Mouse (Mus musculus): ENCODE data around the gene Ylpm1. TPM values are rescaled to one million over a fixed set of nuclear protein-coding genes. Genes with fewer than 3 reads are reported as not detected.

Gene Ylpm1
- polyA plus RNA-seq, 2 experiments = 8.3 to 9.8 TPM

DNA sequence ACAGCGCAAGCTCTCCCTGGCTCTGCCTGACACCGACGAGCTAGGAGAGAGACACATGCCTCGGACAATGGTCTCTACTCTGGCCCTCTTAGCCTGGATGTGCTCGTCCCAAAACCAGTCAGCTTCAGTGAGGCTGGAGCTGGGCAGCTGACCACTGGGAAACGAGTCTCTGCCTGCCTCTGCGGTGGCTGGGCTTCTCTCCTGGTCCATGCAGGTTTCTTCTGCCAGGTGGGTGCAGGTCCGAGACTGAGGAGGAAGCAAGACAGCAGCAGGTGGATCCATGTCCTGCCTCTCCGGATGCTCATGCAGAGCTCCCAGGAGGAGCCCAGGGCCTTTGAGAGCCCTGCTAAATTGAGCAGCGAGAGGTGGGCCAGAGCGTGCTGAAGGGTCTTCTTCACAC lies 99.0 kb downstream of the Ylpm1 start:
- H3K9me3 ChIP-seq (ENCODE audit: control insufficient read depth, low read length) = no peaks in the 10 kb centered on the region
- H3K4me3 ChIP-seq (ENCODE audit: insufficient read depth in 1 of 2, low read depth in 2 of 2, low read length in 2 of 2) = no peak overlapping the region
- TF ChIP-seq EP300 (IDR thresholded peaks at IDR 0.05; ENCODE audit: low read depth) (no peak), CTCF (IDR thresholded peaks at IDR 0.05; ENCODE audit: low read depth) (no peak)
- no peak overlapping the region for H3K4me2 ChIP-seq (ENCODE audit: low read depth)
- ATAC-seq (ENCODE audit: insufficient read depth) (no peak), DNase-seq (ENCODE audit: low read depth in 3 of 3, low spot score in 3 of 3) (no peak)
- H3K27me3 ChIP-seq (ENCODE audit: control insufficient read depth, insufficient read depth, low read length) = no peaks in the 10 kb centered on the region
- no peak overlapping the region for H3K9ac ChIP-seq (replicated peaks)
- H3K27ac ChIP-seq = no peak overlapping the region
- H3K4me1 ChIP-seq (replicated peaks; ENCODE audit: control insufficient read depth in 2 of 2, insufficient read depth in 2 of 2, low read length in 1 of 2) = peaks cover 4 to 17% of the 10 kb centered on the region in 2 experiments; a peak in 2 of 4 replicates
- WGBS (ENCODE audit: insufficient replicate concordance) = 82% methylated on average over 11 of the region's 11 CpGs
- H3K36me3 ChIP-seq (replicated peaks; ENCODE audit: control insufficient read depth, insufficient read depth, low read depth) = no peaks in the 10 kb centered on the region

DNA sequence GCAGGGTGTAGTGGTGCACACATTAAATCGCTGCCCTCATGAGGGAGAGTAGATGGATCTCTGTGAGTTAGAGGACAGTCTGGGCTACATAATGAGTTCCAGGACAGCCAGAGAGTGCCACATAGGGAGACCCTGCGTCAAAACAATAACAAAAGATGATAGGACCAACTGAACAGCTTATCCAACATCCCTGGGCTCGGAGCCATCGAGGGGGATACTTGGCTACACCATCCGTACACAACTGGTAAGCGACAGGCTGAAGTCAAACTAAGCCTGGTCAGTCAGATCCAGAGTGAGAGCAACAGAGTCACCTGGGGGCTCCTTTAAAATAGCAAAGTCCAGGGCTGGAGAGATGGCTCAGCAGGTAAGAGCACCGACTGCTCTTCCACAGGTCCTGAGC lies 99.7 kb downstream of the Ylpm1 start:
- no peak for TF ChIP-seq CTCF (IDR thresholded peaks at IDR 0.05; ENCODE audit: low read depth)
- no peak for TF ChIP-seq EP300 (IDR thresholded peaks at IDR 0.05; ENCODE audit: low read depth)
- DNase-seq (ENCODE audit: low read depth in 3 of 3, low spot score in 3 of 3) = no peak

DNA sequence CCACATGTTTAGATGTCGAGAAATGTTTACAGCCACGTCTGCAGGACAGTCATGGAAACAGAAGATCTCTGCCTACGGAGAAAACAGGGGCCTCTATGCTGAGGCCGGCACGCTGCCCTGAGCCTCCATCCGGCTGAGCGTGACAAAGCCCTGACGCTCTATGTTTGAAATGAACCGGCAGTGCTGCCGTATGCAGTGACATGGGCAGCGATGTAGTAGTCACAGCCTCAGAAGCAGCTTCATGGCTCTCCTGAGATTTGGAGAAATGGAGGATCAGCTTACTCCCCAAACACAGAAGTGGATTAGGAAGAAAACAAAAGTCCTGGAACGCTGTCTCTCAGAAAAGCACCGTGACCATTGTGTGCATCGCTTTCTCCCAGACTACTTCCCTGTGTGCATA lies 104.9 kb downstream of the Ylpm1 start:
- TF ChIP-seq EP300 (IDR thresholded peaks at IDR 0.05; ENCODE audit: low read depth) (no peak), CTCF (IDR thresholded peaks at IDR 0.05; ENCODE audit: low read depth) (no peak)
- no peak for DNase-seq (ENCODE audit: low read depth in 3 of 3, low spot score in 3 of 3)
- ATAC-seq (ENCODE audit: insufficient read depth) = no peak
- Histone ChIP-seq H3K36me3 (replicated peaks; ENCODE audit: control insufficient read depth, insufficient read depth, low read depth) (no peaks in the 10 kb centered on the region), H3K4me2 (ENCODE audit: low read depth) (no peak overlapping the region), H3K9ac (replicated peaks) (no peak overlapping the region), H3K4me3 (ENCODE audit: insufficient read depth in 1 of 2, low read depth in 2 of 2, low read length in 2 of 2) (no peak overlapping the region), H3K27me3 (ENCODE audit: control insufficient read depth, insufficient read depth, low read length) (no peaks in the 10 kb centered on the region), H3K27ac (no peak overlapping the region), H3K9me3 (ENCODE audit: control insufficient read depth, low read length) (no peaks in the 10 kb centered on the region), H3K4me1 (replicated peaks; ENCODE audit: control insufficient read depth in 2 of 2, insufficient read depth in 2 of 2, low read length in 1 of 2) (peaks cover 0 to 5% of the 10 kb centered on the region in 2 experiments; a peak in 2 of 4 replicates)
- WGBS (ENCODE audit: insufficient replicate concordance) = 80% methylated on average over 14 of the region's 14 CpGs

More for the DNA sequence above, 99.7 kb downstream of the Ylpm1 start:
- peaks cover 3 to 12% of the 10 kb centered on the region in 2 experiments; a peak in 2 of 4 replicates for H3K4me1 ChIP-seq (replicated peaks; ENCODE audit: control insufficient read depth in 2 of 2, insufficient read depth in 2 of 2, low read length in 1 of 2)
- no peak overlapping the region for H3K9ac ChIP-seq (replicated peaks)
- no peaks in the 10 kb centered on the region for H3K36me3 ChIP-seq (replicated peaks; ENCODE audit: control insufficient read depth, insufficient read depth, low read depth)
- no peak overlapping the region for H3K27ac ChIP-seq
- no peak overlapping the region for H3K4me3 ChIP-seq (ENCODE audit: insufficient read depth in 1 of 2, low read depth in 2 of 2, low read length in 2 of 2)
- H3K9me3 ChIP-seq (ENCODE audit: control insufficient read depth, low read length) = no peaks in the 10 kb centered on the region
- ATAC-seq (ENCODE audit: insufficient read depth) = no peak
- H3K27me3 ChIP-seq (ENCODE audit: control insufficient read depth, insufficient read depth, low read length) = no peaks in the 10 kb centered on the region
- H3K4me2 ChIP-seq (ENCODE audit: low read depth) = no peak overlapping the region
- 80% methylated on average over 7 of the region's 7 CpGs for WGBS (ENCODE audit: insufficient replicate concordance)

- no peak overlapping the region for H3K27ac ChIP-seq
Observed at GRCm38 (mm10) chr12:85101521-85102106, 105.5 kb downstream of the Ylpm1 start.

GRCm38 (mm10) chr12:85103096-85103495 lies 107.0 kb downstream of the Ylpm1 start:
- no peaks in the 10 kb centered on the region for H3K36me3 ChIP-seq (replicated peaks; ENCODE audit: control insufficient read depth, insufficient read depth, low read depth)
- H3K9ac ChIP-seq (replicated peaks) = no peak overlapping the region
- no peaks in the 10 kb centered on the region for H3K9me3 ChIP-seq (ENCODE audit: control insufficient read depth, low read length)
- 68% methylated on average over 8 of the region's 8 CpGs for WGBS (ENCODE audit: insufficient replicate concordance)
- no peak overlapping the region for H3K4me3 ChIP-seq (ENCODE audit: insufficient read depth in 1 of 2, low read depth in 2 of 2, low read length in 2 of 2)
- DNase-seq (ENCODE audit: low read depth in 3 of 3, low spot score in 3 of 3) = no peak
- TF ChIP-seq EP300 (IDR thresholded peaks at IDR 0.05; ENCODE audit: low read depth) = no peak
- no peak for TF ChIP-seq CTCF (IDR thresholded peaks at IDR 0.05; ENCODE audit: low read depth)
- peaks cover 0 to 5% of the 10 kb centered on the region in 2 experiments; a peak in 1 of 4 replicates for H3K4me1 ChIP-seq (replicated peaks; ENCODE audit: control insufficient read depth in 2 of 2, insufficient read depth in 2 of 2, low read length in 1 of 2)
- ATAC-seq (ENCODE audit: insufficient read depth) = no peak
- H3K27ac ChIP-seq = no peak overlapping the region
- no peak overlapping the region for H3K4me2 ChIP-seq (ENCODE audit: low read depth)
- H3K27me3 ChIP-seq (ENCODE audit: control insufficient read depth, insufficient read depth, low read length) = no peaks in the 10 kb centered on the region

More at GRCm38 (mm10) chr12:85101521-85102106, 105.5 kb downstream of the Ylpm1 start:
- DNase-seq (ENCODE audit: low read depth in 3 of 3, low spot score in 3 of 3) = no peak
- no peaks in the 10 kb centered on the region for H3K9me3 ChIP-seq (ENCODE audit: control insufficient read depth, low read length)
- no peaks in the 10 kb centered on the region for H3K27me3 ChIP-seq (ENCODE audit: control insufficient read depth, insufficient read depth, low read length)
- TF ChIP-seq EP300 (IDR thresholded peaks at IDR 0.05; ENCODE audit: low read depth) (no peak), CTCF (IDR thresholded peaks at IDR 0.05; ENCODE audit: low read depth) (no peak)
- H3K4me3 ChIP-seq (ENCODE audit: insufficient read depth in 1 of 2, low read depth in 2 of 2, low read length in 2 of 2) = no peak overlapping the region
- H3K4me1 ChIP-seq (replicated peaks; ENCODE audit: control insufficient read depth in 2 of 2, insufficient read depth in 2 of 2, low read length in 1 of 2) = peaks cover 0 to 6% of the 10 kb centered on the region in 2 experiments; a peak in 2 of 4 replicates
- no peak overlapping the region for H3K4me2 ChIP-seq (ENCODE audit: low read depth)
- no peaks in the 10 kb centered on the region for H3K36me3 ChIP-seq (replicated peaks; ENCODE audit: control insufficient read depth, insufficient read depth, low read depth)
- no peak for ATAC-seq (ENCODE audit: insufficient read depth)
- no peak overlapping the region for H3K9ac ChIP-seq (replicated peaks)
- WGBS (ENCODE audit: insufficient replicate concordance) = 72% methylated on average over 5 of the region's 5 CpGs

Data from liver, embryonic 14.5 days (tissue).